Mouse (Mus musculus) small intestine, adult 2 months (tissue): ENCODE results near the gene Gpr182. TPM values are rescaled to one million over a fixed set of nuclear protein-coding genes. Genes with fewer than 3 reads are reported as not detected.

Experiments
- H3K27ac ChIP-seq: fragments of 200-500 bp; 2 replicates; pipeline ENCODE4 v1.5.1; 2012; ENCODE audit warnings: low read depth, low read length, control low read depth, inconsistent platforms; ENCODE audit not compliant: insufficient read depth
- H3K27me3 ChIP-seq: fragments of 200-500 bp; 2 replicates; pipeline ENCODE4 v1.6.1; 2012; ENCODE audit warnings: mild to moderate bottlenecking, moderate library complexity, low read length, inconsistent platforms; ENCODE audit not compliant: control insufficient read depth, insufficient read depth
- H3K36me3 ChIP-seq: fragments of 200-500 bp; 2 replicates; pipeline ENCODE4 v1.6.1; 2012; ENCODE audit warnings: mild to moderate bottlenecking, low read length, control low read depth, inconsistent platforms; ENCODE audit not compliant: control insufficient read depth, insufficient read depth
- H3K4me1 ChIP-seq: fragments of 200-500 bp; 2 replicates; pipeline ENCODE4 v1.6.1; 2012; ENCODE audit warnings: low read length, inconsistent platforms, mixed read lengths; ENCODE audit not compliant: control insufficient read depth, insufficient read depth, insufficient read length
- H3K4me3 ChIP-seq: fragments of 200-500 bp; 2 replicates; pipeline ENCODE4 v1.5.1; 2012; ENCODE audit warnings: low read depth, mild to moderate bottlenecking, control low read depth, inconsistent platforms, low read length, moderate library complexity
- CTCF ChIP-seq: fragments of 200-500 bp; IDR thresholded peaks from 2 replicates; pipeline ENCODE4 v1.5.1; 2012; ENCODE audit warnings: low read depth, mild to moderate bottlenecking, control low read depth, inconsistent platforms, low read length, moderate library complexity, mixed read lengths; ENCODE audit not compliant: insufficient replicate concordance, insufficient read length; ENCODE audit errors: extremely low read depth
- POLR2A ChIP-seq: fragments of 200-500 bp; IDR thresholded peaks from 2 replicates; pipeline ENCODE4 v1.6.1; 2012; ENCODE audit warnings: low read depth, mild to moderate bottlenecking, control low read depth, inconsistent platforms, low read length, moderate library complexity
- WGBS: fragments of 180-500 bp; shearing (Covaris S2); methylation state at CpG from one replicate; pipeline ENCODE4 v1.1.7; 2018; 5-methylcytosine and 5-hydroxymethylcytosine counted together
- polyA plus RNA-seq: library from polyadenylated mRNA; depleted of rRNA; stranded (reverse); fragments of >200 nt; gene quantifications from 2 replicates; pipeline ENCODE4 v1.2.3, GENCODE M21; 2012

Gpr182 gene
- polyA plus RNA-seq, 1 experiment: 2.3 TPM

GRCm38 (mm10) chr10:127724178-127724577, 27.4 kb downstream of the Gpr182 start, which contains the start of gene Tac2:
Gene Tac2 (plus strand): TSS chr10:127724478.
- no peaks in the 10 kb centered on the region for H3K27me3 ChIP-seq
- H3K4me3 ChIP-seq: no peak within 1 kb of the TSS
- TF ChIP-seq POLR2A (no peak), CTCF (no peak)
- H3K27ac ChIP-seq: no peak within 1 kb of the TSS; the same call in 1 of the 2 replicates
- 95% methylated on average over 3 of the region's 3 CpGs for WGBS
- H3K36me3 ChIP-seq: peaks cover 23% of the 10 kb centered on the region
- H3K4me1 ChIP-seq: peaks cover 2% of the 10 kb centered on the region; the same call in 1 of the 2 replicates

DNA sequence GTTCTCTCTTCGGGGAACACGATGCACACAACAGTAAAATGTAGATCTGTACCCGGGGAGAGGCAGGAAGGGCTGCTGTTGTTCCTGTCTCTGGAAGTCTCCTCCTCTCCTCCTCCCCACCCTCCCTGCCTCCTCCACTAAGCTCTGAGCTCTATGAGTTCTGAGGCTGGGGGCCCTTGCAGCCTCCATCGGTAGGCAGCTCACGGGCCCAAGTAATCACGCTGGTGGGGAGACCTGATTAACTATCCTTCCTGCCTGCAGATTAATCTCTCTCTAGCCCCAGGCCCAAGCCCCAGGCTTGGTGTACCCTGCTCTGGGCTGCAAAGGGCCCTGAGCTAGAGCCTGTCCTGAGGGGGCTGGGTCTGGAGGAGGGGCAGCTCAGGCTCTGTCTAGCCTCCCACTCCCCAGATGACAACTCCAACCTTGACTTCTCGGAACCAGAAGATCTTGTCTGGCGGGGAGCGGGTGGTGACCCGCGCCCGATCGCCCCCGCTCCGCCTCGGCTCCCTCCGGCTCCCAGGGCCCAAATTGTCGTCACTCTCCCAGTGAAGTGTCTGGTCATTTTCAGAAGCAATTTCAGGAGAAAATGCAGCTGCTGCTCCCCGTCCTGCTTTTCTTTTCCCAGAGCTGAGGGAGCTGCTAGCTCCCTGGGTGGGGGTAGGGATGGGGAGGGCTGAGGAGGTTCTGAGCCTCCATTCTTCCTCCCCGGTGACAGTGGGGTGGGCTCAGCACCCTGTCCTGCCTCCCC, 29.7 kb downstream of the Gpr182 start:
- Histone ChIP-seq H3K4me3 (peak overlapping the region; percentile 31), H3K27ac (peak overlapping the region; percentile 38; the same call in 1 of the 2 replicates), H3K36me3 (peaks cover 47% of the 10 kb centered on the region), H3K4me1 (no peaks in the 10 kb centered on the region; the same call in 1 of the 2 replicates), H3K27me3 (no peaks in the 10 kb centered on the region)
- TF ChIP-seq POLR2A (no peak), CTCF (no peak)
- 66% methylated on average over 20 of the region's 20 CpGs for WGBS

- H3K4me3 ChIP-seq: no peak overlapping the region
- peaks cover 93% of the 10 kb centered on the region for H3K36me3 ChIP-seq
- no peaks in the 10 kb centered on the region for H3K27me3 ChIP-seq
- H3K4me1 ChIP-seq: peaks cover 1% of the 10 kb centered on the region; the same call in 1 of the 2 replicates
- H3K27ac ChIP-seq: no peak overlapping the region
- 94% methylated on average over 6 of the region's 6 CpGs for WGBS
- TF ChIP-seq CTCF: no peak
- no peak for TF ChIP-seq POLR2A
Observed at GRCm38 (mm10) chr10:127712736-127713135, 38.8 kb downstream of the Gpr182 start.

DNA sequence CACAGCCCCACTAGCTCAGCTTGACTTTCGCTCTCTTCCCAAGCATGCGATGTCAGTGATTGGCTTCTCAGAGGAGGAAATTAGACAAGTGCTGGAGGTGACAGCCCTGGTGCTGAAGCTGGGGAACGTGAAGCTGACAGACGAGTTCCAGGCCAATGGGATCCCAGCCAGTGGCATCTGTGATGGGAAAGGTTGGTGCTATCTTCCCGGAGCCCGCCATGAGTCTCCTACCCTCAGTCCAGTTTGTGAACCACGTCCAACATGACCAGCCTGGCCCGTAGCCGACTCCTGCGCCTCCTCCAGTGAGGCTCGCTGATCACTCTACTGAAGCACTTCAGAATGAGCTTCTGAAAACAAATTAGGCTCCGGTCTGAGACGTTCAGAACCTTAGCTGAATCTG, 41.2 kb downstream of the Gpr182 start:
- no peaks in the 10 kb centered on the region for H3K27me3 ChIP-seq
- peaks cover 9% of the 10 kb centered on the region; the same call in 1 of the 2 replicates for H3K4me1 ChIP-seq
- no peak overlapping the region for H3K4me3 ChIP-seq
- peaks cover 90% of the 10 kb centered on the region for H3K36me3 ChIP-seq
- TF ChIP-seq CTCF: no peak
- no peak for TF ChIP-seq POLR2A
- WGBS: 83% methylated on average over 13 of the region's 13 CpGs
- H3K27ac ChIP-seq: no peak overlapping the region

DNA sequence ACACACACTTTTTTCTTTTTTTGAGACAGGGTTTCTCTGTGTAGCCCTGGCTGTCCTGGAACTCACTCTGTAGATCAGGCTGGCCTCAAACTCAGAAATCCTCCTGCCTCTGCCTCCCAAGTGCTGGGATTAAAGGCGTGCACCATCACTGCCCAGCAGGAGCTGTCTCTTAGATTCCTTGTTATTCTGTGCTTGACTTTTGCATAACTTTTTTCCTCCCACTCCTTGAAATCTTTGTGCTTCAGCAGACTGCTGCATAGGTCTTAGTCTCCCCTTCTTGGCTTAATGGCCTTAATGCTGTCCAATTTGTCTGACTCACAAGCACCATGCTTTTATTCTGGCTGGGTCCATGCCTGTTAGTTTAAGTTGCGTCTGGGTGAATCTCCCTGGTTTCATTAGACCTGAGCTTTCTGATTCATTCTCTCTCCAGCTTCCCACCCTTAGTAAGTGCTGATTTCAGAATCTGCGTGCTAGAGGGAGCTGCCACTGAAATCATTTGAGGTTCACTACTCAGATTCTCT, 42.6 kb downstream of the Gpr182 start:
- Histone ChIP-seq H3K27me3 (no peaks in the 10 kb centered on the region), H3K4me1 (peaks cover 12% of the 10 kb centered on the region; the same call in 1 of the 2 replicates), H3K36me3 (peaks cover 83% of the 10 kb centered on the region), H3K27ac (no peak overlapping the region), H3K4me3 (no peak overlapping the region)
- TF ChIP-seq CTCF: no peak
- no peak for TF ChIP-seq POLR2A
- WGBS: 87% methylated on average over 3 of the region's 3 CpGs

- peak overlapping the region; percentile 39 for H3K4me3 ChIP-seq
- H3K4me1 ChIP-seq: peaks cover 12% of the 10 kb centered on the region; the same call in 1 of the 2 replicates
- H3K36me3 ChIP-seq: peaks cover 71% of the 10 kb centered on the region
- WGBS: 30% methylated on average over 7 of the region's 7 CpGs
- peak overlapping the region; percentile 54 for H3K27ac ChIP-seq
- TF ChIP-seq POLR2A: no peak
- 0 out of 2 replicates have a peak, but pooled peaks have one; percentile 1 for TF ChIP-seq CTCF
- no peaks in the 10 kb centered on the region for H3K27me3 ChIP-seq
Observed at GRCm38 (mm10) chr10:127707721-127708120, 43.8 kb downstream of the Gpr182 start.

DNA sequence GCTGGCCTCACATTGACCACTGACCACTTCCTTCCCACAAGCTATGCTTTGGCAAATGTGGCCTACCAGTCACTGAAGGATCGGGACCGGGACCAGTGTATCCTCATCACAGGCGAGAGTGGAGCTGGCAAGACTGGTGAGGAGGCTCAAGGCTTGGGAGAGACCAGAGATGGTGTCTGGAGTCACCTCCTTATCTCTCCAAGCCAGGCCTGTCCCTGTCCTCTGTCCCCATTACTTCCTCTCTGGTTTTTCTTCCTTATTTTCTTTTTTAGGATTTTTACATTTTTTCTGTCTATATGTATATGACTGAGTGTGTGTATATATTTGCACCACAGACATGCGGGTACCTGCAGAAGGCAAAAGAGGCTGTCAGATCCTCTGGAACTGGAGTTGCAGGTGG, 45.7 kb downstream of the Gpr182 start:
- Histone ChIP-seq H3K4me1 (peaks cover 15% of the 10 kb centered on the region; the same call in 1 of the 2 replicates), H3K36me3 (peaks cover 52% of the 10 kb centered on the region), H3K27me3 (no peaks in the 10 kb centered on the region), H3K27ac (peak overlapping the region; percentile 94; the same call in 1 of the 2 replicates), H3K4me3 (peak overlapping the region; percentile 69)
- WGBS: 80% methylated on average over 4 of the region's 4 CpGs
- no peak for TF ChIP-seq POLR2A
- TF ChIP-seq CTCF: no peak
